Mouse (Mus musculus) embryonic fibroblast, embryonic 13.5 days (primary cell): ENCODE results near the gene Klk1b8.

Source experiments
- CTCF ChIP-seq: IDR thresholded peaks from 2 replicates; pipeline ENCODE4 v1.5.1; 2011; ENCODE audit warnings: mild to moderate bottlenecking, control low read depth, low read length, moderate library complexity, borderline replicate concordance; ENCODE audit not compliant: insufficient read depth
- POLR2A ChIP-seq: IDR thresholded peaks from 2 replicates; pipeline ENCODE4 v1.6.1; 2011; ENCODE audit warnings: low read depth, mild to moderate bottlenecking, control low read depth, low read length, moderate library complexity

GRCm38 (mm10) chr7:43921087-43921486 lies 29.4 kb upstream of the Klk1b8 start:
- TF ChIP-seq CTCF (no peak), POLR2A (no peak)
